Mouse (Mus musculus): ENCODE results near the gene Mrps25. TPM values are rescaled to one million over a fixed set of nuclear protein-coding genes. Genes with fewer than 3 reads are reported as not detected.

Mrps25 gene
- polyA plus RNA-seq, 1 experiment from 2014 or later: 71.9 TPM

Other genes with a start within 250 kb of the Mrps25 start
- gene Fgd5, start 205.2 kb downstream of the Mrps25 start, polyA plus RNA-seq (2016; fragmentation: Nextera tagmentation; extraction: Ambion mirVana): 7.1 and 8.0 TPM in 2 replicates
- 32.7 and 36.7 TPM in 2 replicates for gene Nr2c2, start 92.6 kb downstream of the Mrps25 start, polyA plus RNA-seq (2016; fragmentation: Nextera tagmentation; extraction: Ambion mirVana)
- 31.6 and 34.2 TPM in 2 replicates for gene Rbsn, start 30.9 kb upstream of the Mrps25 start, polyA plus RNA-seq (2016; fragmentation: Nextera tagmentation; extraction: Ambion mirVana)
- 1.6 and 1.8 TPM in 2 replicates for gene Trh, start 60.6 kb upstream of the Mrps25 start, polyA plus RNA-seq (2016; fragmentation: Nextera tagmentation; extraction: Ambion mirVana)